Mouse (Mus musculus) intestine, embryonic 16.5 days (tissue): ENCODE measurements around the gene Rab31. TPM values are rescaled to one million over a fixed set of nuclear protein-coding genes. Genes with fewer than 3 reads are reported as not detected.

Experiments
- ATAC-seq: fragments of 200-750 bp; cut with Nextera tagmentation; 2 replicates; pipeline ENCODE4 v1.8.0; 2017; ENCODE audit warnings: moderate TSS enrichment, moderate library complexity
- H3K27ac ChIP-seq: fragments of 300-500 bp; sonication (generic); 2 replicates; pipeline ENCODE4 v1.5.1; 2014; ENCODE audit warnings: mild to moderate bottlenecking, low read length
- H3K27me3 ChIP-seq: fragments of 300-500 bp; sonication (generic); replicated peaks from 2 replicates; pipeline ENCODE4 v1.6.1; 2014; ENCODE audit warnings: low read length, control low read depth, mixed read lengths; ENCODE audit not compliant: control insufficient read depth, insufficient read depth
- H3K36me3 ChIP-seq: fragments of 300-500 bp; sonication (generic); 2 replicates; pipeline ENCODE4 v1.6.1; 2014; ENCODE audit warnings: low read length, control low read depth; ENCODE audit not compliant: control insufficient read depth, insufficient read depth
- H3K4me1 ChIP-seq: fragments of 300-500 bp; sonication (generic); 2 replicates; pipeline ENCODE4 v1.6.1; 2014; ENCODE audit warnings: low read length, control low read depth, mixed read lengths; ENCODE audit not compliant: control insufficient read depth, insufficient read depth
- H3K4me2 ChIP-seq: fragments of 300-500 bp; sonication (generic); 2 replicates; pipeline ENCODE4 v1.6.1; 2014; ENCODE audit warnings: low read depth, low read length, control low read depth
- H3K4me3 ChIP-seq: fragments of 300-500 bp; sonication (generic); 2 replicates; pipeline ENCODE4 v1.5.1; 2014; ENCODE audit warnings: mild to moderate bottlenecking, low read length
- H3K9ac ChIP-seq: fragments of 300-500 bp; sonication (generic); 2 replicates; pipeline ENCODE4 v1.6.1; 2014; ENCODE audit warnings: low read depth, low read length
- H3K9me3 ChIP-seq: fragments of 300-500 bp; sonication (generic); 2 replicates; pipeline ENCODE4 v1.6.1; 2016; ENCODE audit warnings: low read length, control low read depth; ENCODE audit not compliant: control insufficient read depth
- WGBS: fragments of 180-500 bp; shearing (Covaris S2); extraction: QIAGEN DNeasy Blood & Tissue Kit; methylation state at CpG from one replicate; pipeline ENCODE4 v1.1.7; 2014; 5-methylcytosine and 5-hydroxymethylcytosine counted together
- polyA plus RNA-seq: library from polyadenylated mRNA; unstranded; fragments of >200 nt; fragmentation: Nextera tagmentation; extraction: Ambion mirVana; gene quantifications from 2 replicates; pipeline ENCODE4 v1.2.1, GENCODE M21; 2015

Gene Rab31
- polyA plus RNA-seq, 1 experiment from 2014 or later, result 26.8 TPM

DNA sequence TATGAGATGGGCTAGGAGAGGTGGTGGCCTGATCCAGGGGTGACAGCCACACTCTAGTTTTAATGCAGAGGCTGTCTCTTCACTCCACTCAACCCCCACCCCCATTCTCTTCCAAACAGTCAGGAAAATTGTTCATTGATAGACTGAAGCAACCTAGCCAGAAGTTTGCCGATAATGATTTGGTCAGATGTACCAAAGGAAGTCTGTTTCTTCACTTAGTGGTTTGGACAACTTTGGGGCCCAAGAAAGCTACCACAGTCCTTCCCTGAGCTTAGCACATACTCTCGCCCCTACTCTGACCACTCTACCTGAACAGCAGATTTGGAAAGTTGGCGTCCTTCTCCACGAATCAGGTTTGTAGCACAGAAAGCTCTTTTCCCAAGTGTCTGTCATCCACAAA lies 39.9 kb downstream of the Rab31 start:
- WGBS, result 80% methylated on average over 4 of the region's 4 CpGs
- Histone ChIP-seq H3K9me3 (no peaks in the 10 kb centered on the region), H3K4me3 (no peak overlapping the region), H3K36me3 (no peaks in the 10 kb centered on the region), H3K4me2 (no peak overlapping the region), H3K27me3 (no peaks in the 10 kb centered on the region), H3K9ac (no peak overlapping the region), H3K27ac (no peak overlapping the region), H3K4me1 (no peaks in the 10 kb centered on the region)
- no peak for ATAC-seq

DNA sequence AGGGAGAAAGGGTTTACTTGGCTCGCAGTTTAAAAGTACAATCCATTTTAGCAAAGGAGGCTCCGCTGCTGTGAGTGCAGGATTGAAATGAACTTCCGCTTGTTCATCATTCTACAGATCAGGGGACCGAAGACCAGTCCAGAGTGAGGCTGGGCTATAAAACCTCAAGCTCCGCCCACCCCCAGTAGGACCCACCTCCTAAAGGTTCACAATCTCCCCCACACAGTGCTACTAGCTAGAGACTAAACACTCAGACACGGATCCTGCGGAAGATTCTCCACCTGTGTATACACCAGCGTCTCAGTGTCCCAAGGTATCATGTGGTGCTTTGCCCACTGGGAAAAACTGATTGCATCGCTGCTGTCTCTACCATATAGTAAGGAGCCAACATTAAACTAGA lies 40.8 kb downstream of the Rab31 start:
- 84% methylated on average over 9 of the region's 9 CpGs for whole genome bisulfite sequencing
- Histone ChIP-seq H3K27me3 (no peaks in the 10 kb centered on the region), H3K9me3 (no peaks in the 10 kb centered on the region), H3K27ac (no peak overlapping the region), H3K9ac (no peak overlapping the region), H3K4me2 (no peak overlapping the region), H3K4me1 (no peaks in the 10 kb centered on the region), H3K36me3 (no peaks in the 10 kb centered on the region), H3K4me3 (no peak overlapping the region)
- peak; percentile 40; the same call in 1 of the 2 replicates for ATAC-seq

DNA sequence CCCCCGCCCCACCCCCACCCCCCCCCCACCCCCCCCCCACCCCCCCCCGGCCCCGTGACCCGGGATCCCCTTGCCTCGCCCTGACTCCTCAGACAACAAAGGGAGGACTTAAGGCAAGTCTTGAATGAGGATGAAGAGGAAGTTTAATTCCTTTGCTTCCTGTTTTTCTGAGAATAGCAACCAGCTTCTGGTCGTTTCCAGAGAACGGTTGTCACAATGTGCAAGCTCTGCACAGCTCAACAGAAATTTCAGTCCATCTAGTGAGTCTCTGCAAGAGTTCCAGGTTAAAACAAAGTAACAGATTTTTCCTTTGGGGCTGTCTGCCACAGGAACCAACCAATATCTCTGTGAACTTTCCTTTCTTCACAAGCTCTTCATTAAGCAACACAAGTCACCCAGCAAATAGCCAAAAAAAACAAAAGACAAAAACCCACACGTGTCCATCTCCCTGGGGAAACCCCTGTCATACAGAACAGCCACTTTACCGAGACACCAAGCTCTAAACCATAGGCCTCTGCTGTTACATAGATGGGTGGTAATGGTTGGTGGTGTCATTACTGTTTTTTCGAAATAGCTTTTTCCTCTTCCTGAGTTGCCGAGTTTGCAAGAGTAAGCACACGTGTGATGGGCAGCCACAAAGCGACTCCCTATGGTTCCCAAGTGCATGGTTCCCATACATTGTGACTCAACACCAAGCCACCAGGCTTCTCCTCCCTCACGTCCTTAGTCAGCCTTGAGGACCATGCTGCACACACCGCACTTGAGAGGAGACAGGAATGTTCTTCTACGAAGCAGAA lies 42.4 kb downstream of the Rab31 start:
- Histone ChIP-seq H3K27ac (peak overlapping the region; percentile 51; the same call in 1 of the 2 replicates), H3K27me3 (no peaks in the 10 kb centered on the region), H3K9ac (no peak overlapping the region), H3K9me3 (no peaks in the 10 kb centered on the region), H3K4me3 (no peak overlapping the region), H3K36me3 (no peaks in the 10 kb centered on the region), H3K4me1 (no peaks in the 10 kb centered on the region), H3K4me2 (no peak overlapping the region)
- ATAC-seq, result no peak
- 75% methylated on average over 16 of the region's 16 CpGs for WGBS

DNA sequence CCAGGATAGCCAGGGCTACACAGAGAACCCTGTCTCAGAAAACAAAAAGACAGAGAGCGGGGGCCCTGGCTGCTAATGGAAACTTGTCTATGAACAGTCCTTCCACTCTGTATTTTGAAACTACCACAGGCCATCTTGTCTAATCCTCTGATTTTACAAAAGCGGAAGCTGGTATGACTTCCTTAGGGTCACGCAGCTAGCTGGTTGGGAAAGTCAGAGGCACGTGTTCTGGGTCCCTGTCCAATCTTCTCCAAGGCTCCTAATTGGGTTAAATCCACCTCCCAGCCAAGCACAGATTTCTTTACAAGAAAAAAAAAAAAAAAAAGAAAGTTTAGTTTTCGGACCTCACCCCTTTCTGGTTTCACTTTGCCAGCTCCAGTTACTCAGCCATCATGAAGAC lies 45.8 kb downstream of the Rab31 start:
- no peak for ATAC-seq
- no peak overlapping the region for H3K27ac ChIP-seq
- no peaks in the 10 kb centered on the region for H3K36me3 ChIP-seq
- 83% methylated on average over 5 of the region's 5 CpGs for WGBS
- no peak overlapping the region for H3K4me3 ChIP-seq
- no peaks in the 10 kb centered on the region for H3K27me3 ChIP-seq
- no peak overlapping the region for H3K4me2 ChIP-seq
- H3K4me1 ChIP-seq, result 0 out of 2 replicates have a peak, but pooled peaks cover 6% of the 10 kb centered on the region
- no peaks in the 10 kb centered on the region for H3K9me3 ChIP-seq
- no peak overlapping the region for H3K9ac ChIP-seq

DNA sequence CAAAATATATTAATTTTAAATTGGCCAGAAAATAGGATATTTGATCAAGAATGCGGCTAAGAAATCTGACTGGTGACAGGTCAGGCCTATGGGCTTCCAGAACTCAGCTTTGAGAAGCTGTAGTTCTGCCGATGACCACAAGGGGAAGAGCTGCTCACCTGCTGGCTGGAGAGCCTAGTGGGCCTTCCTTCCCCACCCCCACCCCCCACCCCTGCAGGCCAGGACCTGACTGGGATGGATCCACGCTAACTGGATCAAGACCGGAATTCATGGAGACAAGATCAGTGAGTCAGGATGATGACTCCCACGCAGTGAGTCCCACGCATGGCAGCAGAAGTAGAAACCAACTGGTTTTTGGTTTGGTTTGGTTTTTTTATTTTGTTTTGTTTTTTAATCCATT lies 46.3 kb downstream of the Rab31 start:
- H3K27ac ChIP-seq, result no peak overlapping the region
- 0 out of 2 replicates have a peak, but pooled peaks cover 6% of the 10 kb centered on the region for H3K4me1 ChIP-seq
- WGBS, result 86% methylated on average over 6 of the region's 6 CpGs
- no peaks in the 10 kb centered on the region for H3K36me3 ChIP-seq
- no peak for ATAC-seq
- H3K4me2 ChIP-seq, result no peak overlapping the region
- no peak overlapping the region for H3K9ac ChIP-seq
- no peak overlapping the region for H3K4me3 ChIP-seq
- H3K9me3 ChIP-seq, result no peaks in the 10 kb centered on the region
- no peaks in the 10 kb centered on the region for H3K27me3 ChIP-seq

DNA sequence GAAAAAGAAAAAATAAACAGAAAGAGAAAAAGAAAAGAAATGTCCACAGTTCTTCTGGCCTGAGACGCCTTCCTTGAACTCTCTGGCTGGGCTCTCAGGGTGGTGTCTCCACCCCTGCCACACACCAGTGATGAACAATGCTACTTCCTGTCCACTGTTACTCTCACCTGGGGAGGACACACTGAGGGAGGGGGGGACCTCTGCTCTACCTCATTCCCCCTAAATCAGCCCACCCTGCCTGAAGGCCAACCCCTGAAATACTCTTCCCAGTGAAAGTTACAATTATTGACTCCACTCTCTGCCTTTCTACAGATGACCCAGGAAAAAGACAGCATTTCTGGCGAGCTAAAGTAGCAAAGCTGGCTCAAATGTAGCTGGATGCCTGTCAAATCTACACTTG lies 46.7 kb downstream of the Rab31 start:
- Histone ChIP-seq H3K4me1 (0 out of 2 replicates have a peak, but pooled peaks cover 6% of the 10 kb centered on the region), H3K27me3 (no peaks in the 10 kb centered on the region), H3K4me3 (no peak overlapping the region), H3K9me3 (no peaks in the 10 kb centered on the region), H3K27ac (no peak overlapping the region), H3K4me2 (no peak overlapping the region), H3K36me3 (no peaks in the 10 kb centered on the region), H3K9ac (no peak overlapping the region)
- no peak for ATAC-seq
- 86% methylated on average over 2 of the region's 2 CpGs for WGBS

DNA sequence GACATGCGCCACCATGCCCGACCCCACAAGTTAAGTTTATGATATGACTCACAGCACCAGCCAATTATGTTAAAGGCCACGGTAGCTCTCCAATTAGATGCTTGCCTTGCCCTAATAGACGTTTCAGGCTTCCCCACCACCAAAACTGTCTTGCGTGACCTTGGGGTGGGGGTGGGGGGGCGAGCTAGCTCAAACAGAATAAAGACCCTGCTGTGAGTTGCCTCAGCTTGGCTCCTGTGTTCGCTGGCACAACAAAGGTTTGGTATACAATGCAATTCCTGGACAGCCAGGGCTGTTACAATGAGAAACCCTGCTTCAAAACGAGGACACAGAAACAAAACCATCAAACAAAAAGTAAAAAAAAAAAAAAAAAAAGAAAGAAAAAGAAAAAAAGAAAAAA lies 47.2 kb downstream of the Rab31 start:
- Histone ChIP-seq H3K27ac (no peak overlapping the region), H3K4me1 (0 out of 2 replicates have a peak, but pooled peaks cover 6% of the 10 kb centered on the region), H3K9ac (no peak overlapping the region), H3K9me3 (no peaks in the 10 kb centered on the region), H3K4me3 (no peak overlapping the region), H3K27me3 (no peaks in the 10 kb centered on the region), H3K36me3 (no peaks in the 10 kb centered on the region), H3K4me2 (no peak overlapping the region)
- no peak for ATAC-seq
- WGBS, result 65% methylated on average over 8 of the region's 8 CpGs

DNA sequence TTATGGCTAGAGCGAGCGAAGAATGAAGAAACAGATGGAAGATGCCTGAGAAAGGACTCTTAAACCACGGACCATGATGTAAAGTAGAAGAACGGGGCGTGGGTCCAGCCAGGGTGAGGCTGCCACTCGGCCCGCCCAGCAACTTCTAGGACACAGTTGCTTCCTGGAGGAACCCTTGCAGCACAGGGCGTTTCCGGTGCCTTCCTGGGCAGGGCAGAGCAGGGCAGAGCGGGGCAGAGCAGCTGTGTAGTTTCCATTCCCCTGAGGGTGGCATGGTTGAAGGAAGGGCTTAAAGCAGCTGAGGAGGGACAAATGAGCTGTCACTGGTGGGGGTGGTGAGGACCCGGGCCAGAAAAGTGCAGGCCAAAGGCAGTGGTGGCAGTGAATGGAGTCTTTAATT lies 48.3 kb downstream of the Rab31 start:
- H3K9me3 ChIP-seq, result no peaks in the 10 kb centered on the region
- peak; percentile 91 for ATAC-seq
- no peaks in the 10 kb centered on the region; the same call in 1 of the 2 replicates for H3K36me3 ChIP-seq
- H3K4me2 ChIP-seq, result no peak overlapping the region
- H3K27ac ChIP-seq, result peak overlapping the region; percentile 64
- no peaks in the 10 kb centered on the region for H3K27me3 ChIP-seq
- WGBS, result 73% methylated on average over 11 of the region's 11 CpGs
- H3K4me1 ChIP-seq, result 0 out of 2 replicates have a peak, but pooled peaks cover 6% of the 10 kb centered on the region
- no peak overlapping the region for H3K4me3 ChIP-seq
- H3K9ac ChIP-seq, result 0 out of 2 replicates have a peak overlapping the region, but pooled peaks have one; percentile 18

DNA sequence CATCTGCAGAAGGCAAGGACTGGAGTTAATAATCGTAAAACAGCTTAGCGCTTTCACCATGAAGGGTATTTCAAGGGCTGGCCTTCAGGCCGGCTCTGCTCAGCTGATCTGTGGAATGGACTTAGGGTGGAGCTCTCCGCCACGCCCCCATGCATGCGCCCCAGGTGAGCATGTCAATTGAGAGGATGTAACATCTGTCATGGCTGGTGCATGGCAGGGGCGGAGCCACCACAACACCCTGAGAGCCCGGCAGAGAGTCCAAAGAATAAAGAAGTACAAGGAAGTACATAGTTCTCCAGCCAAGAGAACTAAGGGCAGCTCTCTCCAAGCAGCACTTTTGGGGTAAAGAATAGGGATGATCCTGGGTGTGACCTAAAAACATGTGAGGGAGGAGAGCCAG lies 48.9 kb downstream of the Rab31 start:
- Histone ChIP-seq H3K27me3 (no peaks in the 10 kb centered on the region), H3K9me3 (no peaks in the 10 kb centered on the region), H3K4me1 (0 out of 2 replicates have a peak, but pooled peaks cover 6% of the 10 kb centered on the region), H3K36me3 (no peaks in the 10 kb centered on the region; the same call in 1 of the 2 replicates), H3K4me3 (no peak overlapping the region), H3K9ac (no peak overlapping the region), H3K27ac (peak overlapping the region; percentile 64), H3K4me2 (no peak overlapping the region)
- peak; percentile 91 for ATAC-seq
- 71% methylated on average over 8 of the region's 8 CpGs for WGBS
